Mouse (Mus musculus) liver, embryonic 14.5 days (tissue): Measurements from ENCODE around the gene Prss46. TPM values are rescaled to one million over a fixed set of nuclear protein-coding genes. Genes with fewer than 3 reads are reported as not detected.
A peak's percentile ranks its signal among the peaks of the same experiment; 100 is the strongest.

Source experiments
- ATAC-seq: fragments of 200-750 bp; cut with Nextera tagmentation; 2 replicates; pipeline ENCODE4 v1.8.0; 2017; ENCODE audit warnings: moderate number of reproducible peaks, mild to moderate bottlenecking, moderate library complexity; ENCODE audit not compliant: insufficient read depth
- DNase-seq, 3 experiments: peaks; one replicate each; pipeline ENCODE4 v3.0.0-alpha.2; 2012 to 2013; ENCODE audit warnings: low read depth in 3 of 3, low spot score in 3 of 3
- H3K27ac ChIP-seq: fragments of 300-500 bp; sonication (generic); 2 replicates; pipeline ENCODE4 v1.5.1; 2014; ENCODE audit warnings: moderate library complexity, mild to moderate bottlenecking, control low read depth, inconsistent platforms
- H3K27me3 ChIP-seq: fragments of 300-500 bp; sonication (generic); 2 replicates; pipeline ENCODE4 v1.6.1; 2014; ENCODE audit warnings: mild to moderate bottlenecking, low read length, moderate library complexity; ENCODE audit not compliant: control insufficient read depth, insufficient read depth
- H3K36me3 ChIP-seq: fragments of 300-500 bp; sonication (generic); replicated peaks from 2 replicates; pipeline ENCODE4 v1.6.1; 2014; ENCODE audit warnings: low read depth; ENCODE audit not compliant: control insufficient read depth, insufficient read depth
- H3K4me1 ChIP-seq, 2 experiments: fragments of 200-500 bp in 1 of 2; fragments of 300-500 bp in 1 of 2; sonication (generic) in 1 of 2; replicated peaks; 2 replicates each; pipeline ENCODE4 v1.6.1; 2012 to 2014; ENCODE audit warnings: antibody characterized with exemption in 1 of 2, inconsistent platforms in 1 of 2, low read length in 1 of 2; ENCODE audit not compliant: control insufficient read depth in 2 of 2, insufficient read depth in 2 of 2
- H3K4me2 ChIP-seq: fragments of 300-500 bp; sonication (generic); 2 replicates; pipeline ENCODE4 v1.6.1; 2014; ENCODE audit warnings: low read depth, mild to moderate bottlenecking, control low read depth, moderate library complexity
- H3K4me3 ChIP-seq, 2 experiments: fragments of 200-500 bp in 1 of 2; fragments of 300-500 bp in 1 of 2; sonication (generic) in 1 of 2; 2 replicates each; pipeline ENCODE4 v1.5.1; 2012 to 2014; ENCODE audit warnings: low read depth in 2 of 2, low read length in 2 of 2, mild to moderate bottlenecking in 2 of 2, control low read depth in 1 of 2, inconsistent platforms in 1 of 2, moderate library complexity in 1 of 2; ENCODE audit not compliant: insufficient read depth in 1 of 2
- H3K9ac ChIP-seq: fragments of 300-500 bp; sonication (generic); replicated peaks from 2 replicates; pipeline ENCODE4 v1.6.1; 2014; ENCODE audit warnings: mild to moderate bottlenecking, control low read depth, moderate library complexity
- H3K9me3 ChIP-seq: fragments of 300-500 bp; sonication (generic); 2 replicates; pipeline ENCODE4 v1.6.1; 2016; ENCODE audit warnings: low read length, mixed read lengths; ENCODE audit not compliant: control insufficient read depth
- CTCF ChIP-seq: IDR thresholded peaks from 2 replicates; pipeline ENCODE4 v1.5.1; 2016; ENCODE audit warnings: antibody characterized with exemption, low read depth, control low read depth
- EP300 ChIP-seq: IDR thresholded peaks from 2 replicates; pipeline ENCODE4 v1.6.1; 2016; ENCODE audit warnings: antibody characterized with exemption, low read depth
- WGBS: fragments of 180-500 bp; shearing (Covaris S2); extraction: QIAGEN DNeasy Blood & Tissue Kit; methylation state at CpG from one replicate; pipeline ENCODE4 v1.1.7; 2014; ENCODE audit not compliant: insufficient replicate concordance; 5-methylcytosine and 5-hydroxymethylcytosine counted together
- polyA plus RNA-seq, 2 experiments: library from polyadenylated mRNA; depleted of rRNA in 1 of 2; stranded (reverse) in 1 of 2; unstranded in 1 of 2; fragments of >200 nt; fragmentation: Nextera tagmentation in 1 of 2; extraction: Ambion mirVana in 1 of 2; gene quantifications; 2 replicates each; pipeline versions ENCODE4 v1.2.1 to v1.2.3; 2012 to 2014

Prss46 gene
- polyA plus RNA-seq, 2 experiments, result not detected

GRCm38 (mm10) chr9:110887388-110888303 lies 43.3 kb downstream of the Prss46 start:
- peaks cover 0 to 3% of the 10 kb centered on the region in 2 experiments; a peak in 1 of 4 replicates for H3K4me1 ChIP-seq
- H3K9me3 ChIP-seq, result no peaks in the 10 kb centered on the region
- H3K36me3 ChIP-seq, result no peaks in the 10 kb centered on the region
- no peaks in the 10 kb centered on the region for H3K27me3 ChIP-seq
- H3K27ac ChIP-seq, result no peak overlapping the region
- DNase-seq, result no peak
- WGBS, result 41% methylated on average over 9 of the region's 9 CpGs
- no peak for ATAC-seq
- TF ChIP-seq CTCF, result no peak
- no peak for TF ChIP-seq EP300
- no peak overlapping the region for H3K4me3 ChIP-seq
- H3K4me2 ChIP-seq, result no peak overlapping the region
- H3K9ac ChIP-seq, result no peak overlapping the region

GRCm38 (mm10) chr9:110888935-110889334 lies 44.6 kb downstream of the Prss46 start:
- no peaks in the 10 kb centered on the region for H3K9me3 ChIP-seq
- ATAC-seq (no peak), DNase-seq (no peak)
- H3K27me3 ChIP-seq, result no peaks in the 10 kb centered on the region
- WGBS, result 72% methylated on average over 14 of the region's 14 CpGs
- peaks cover 0 to 3% of the 10 kb centered on the region in 2 experiments; a peak in 1 of 4 replicates for H3K4me1 ChIP-seq
- no peak overlapping the region for H3K27ac ChIP-seq
- no peak overlapping the region for H3K4me2 ChIP-seq
- no peak overlapping the region for H3K9ac ChIP-seq
- no peaks in the 10 kb centered on the region for H3K36me3 ChIP-seq
- TF ChIP-seq CTCF, result no peak
- TF ChIP-seq EP300, result no peak
- H3K4me3 ChIP-seq, result no peak overlapping the region

- ATAC-seq, result peak; percentile 42
- H3K4me3 ChIP-seq, result no peak overlapping the region
- WGBS, result 14% methylated on average over 21 of the region's 21 CpGs
Observed at GRCm38 (mm10) chr9:110890026-110890783, 45.9 kb downstream of the Prss46 start.

GRCm38 (mm10) chr9:110891077-110891828 lies 46.9 kb downstream of the Prss46 start:
- TF ChIP-seq CTCF (no peak), EP300 (no peak)
- no peaks in the 10 kb centered on the region for H3K27me3 ChIP-seq
- 40% methylated on average over 12 of the region's 12 CpGs for WGBS

More at GRCm38 (mm10) chr9:110890026-110890783, 45.9 kb downstream of the Prss46 start:
- DNase-seq, result no peak
- TF ChIP-seq CTCF (peak; percentile 71), EP300 (no peak)
- Histone ChIP-seq H3K27me3 (no peaks in the 10 kb centered on the region), H3K9me3 (no peaks in the 10 kb centered on the region), H3K4me2 (0 out of 2 replicates have a peak overlapping the region, but pooled peaks have one; percentile 2), H3K36me3 (no peaks in the 10 kb centered on the region), H3K9ac (no peak overlapping the region), H3K4me1 (peaks cover 0 to 3% of the 10 kb centered on the region in 2 experiments; a peak in 1 of 4 replicates), H3K27ac (no peak overlapping the region)

More at GRCm38 (mm10) chr9:110891077-110891828, 46.9 kb downstream of the Prss46 start:
- H3K4me3 ChIP-seq, result no peak overlapping the region
- no peaks in the 10 kb centered on the region for H3K36me3 ChIP-seq
- H3K9ac ChIP-seq, result no peak overlapping the region
- DNase-seq (no peak), ATAC-seq (no peak)
- H3K27ac ChIP-seq, result no peak overlapping the region
- no peak overlapping the region for H3K4me2 ChIP-seq
- peaks cover 0 to 3% of the 10 kb centered on the region in 2 experiments; a peak in 1 of 4 replicates for H3K4me1 ChIP-seq
- no peaks in the 10 kb centered on the region for H3K9me3 ChIP-seq
